Mouse (Mus musculus) thymus, postnatal 0 days (tissue): ENCODE measurements around the gene Tmem106b. TPM values are rescaled to one million over a fixed set of nuclear protein-coding genes. Genes with fewer than 3 reads are reported as not detected.

Experiments used
- polyA plus RNA-seq: library from polyadenylated mRNA; unstranded; fragments of >200 nt; fragmentation: Nextera tagmentation; extraction: Ambion mirVana; gene quantifications from 2 replicates; pipeline ENCODE4 v1.2.1, GENCODE M21; 2015

The Tmem106b gene
- polyA plus RNA-seq, 1 experiment from 2014 or later = 40.7 TPM

Other genes with a start within 250 kb of the Tmem106b start
- not detected in 2 replicates for gene Vwde, start 155.2 kb downstream of the Tmem106b start, polyA plus RNA-seq